Mouse (Mus musculus) embryonic fibroblast, embryonic 13.5 days (primary cell): ENCODE results near the gene Lao1.

ENCODE experiments used
- CTCF ChIP-seq: IDR thresholded peaks from 2 replicates; pipeline ENCODE4 v1.5.1; 2011; ENCODE audit warnings: mild to moderate bottlenecking, control low read depth, low read length, moderate library complexity, borderline replicate concordance; ENCODE audit not compliant: insufficient read depth
- POLR2A ChIP-seq: IDR thresholded peaks from 2 replicates; pipeline ENCODE4 v1.6.1; 2011; ENCODE audit warnings: low read depth, mild to moderate bottlenecking, control low read depth, low read length, moderate library complexity

- TF ChIP-seq CTCF (peak; percentile 85), POLR2A (no peak)
Measured at GRCm38 (mm10) chr4:119004613-119005339, 43.4 kb downstream of the Lao1 start.
